Mouse (Mus musculus): Measurements from ENCODE around the gene Nt5c. TPM values are rescaled to one million over a fixed set of nuclear protein-coding genes. Genes with fewer than 3 reads are reported as not detected.
"Not testable (repeated sequence)": the region's sequence is repeated elsewhere in the genome, so short reads cannot be mapped to it uniquely, and the experiment has no call there.

The Nt5c gene
- polyA plus RNA-seq, 1 experiment: 85.8 TPM

GRCm38 (mm10) chr11:115457405-115457804, 34.3 kb downstream of the Nt5c start:
- TF ChIP-seq CTCF (IDR thresholded peaks at IDR 0.05; ENCODE audit: extremely low read depth, insufficient read depth, low read length) (no peak), POLR2A (IDR thresholded peaks at IDR 0.05; ENCODE audit: extremely low read depth, insufficient read depth, low read length) (no peak)
- H3K4me3 ChIP-seq (ENCODE audit: insufficient read depth, low read length): no peak overlapping the region
- no peak overlapping the region for H3K27ac ChIP-seq (ENCODE audit: insufficient read depth, low read length)
- no peaks in the 10 kb centered on the region for H3K4me1 ChIP-seq (ENCODE audit: control insufficient read depth, insufficient read depth, low read length)

GRCm38 (mm10) chr11:115456182-115456581, 35.5 kb downstream of the Nt5c start:
- no peak overlapping the region for H3K4me3 ChIP-seq (ENCODE audit: insufficient read depth, low read length)
- no peak for TF ChIP-seq CTCF (IDR thresholded peaks at IDR 0.05; ENCODE audit: extremely low read depth, insufficient read depth, low read length)
- TF ChIP-seq POLR2A (IDR thresholded peaks at IDR 0.05; ENCODE audit: extremely low read depth, insufficient read depth, low read length): no peak
- H3K4me1 ChIP-seq (ENCODE audit: control insufficient read depth, insufficient read depth, low read length): no peaks in the 10 kb centered on the region
- H3K27ac ChIP-seq (ENCODE audit: insufficient read depth, low read length): no peak overlapping the region

GRCm38 (mm10) chr11:115455619-115456018, 36.0 kb downstream of the Nt5c start:
- H3K27ac ChIP-seq (ENCODE audit: insufficient read depth, low read length): no peak overlapping the region
- no peak for TF ChIP-seq POLR2A (IDR thresholded peaks at IDR 0.05; ENCODE audit: extremely low read depth, insufficient read depth, low read length)
- no peak for TF ChIP-seq CTCF (IDR thresholded peaks at IDR 0.05; ENCODE audit: extremely low read depth, insufficient read depth, low read length)
- no peaks in the 10 kb centered on the region for H3K4me1 ChIP-seq (ENCODE audit: control insufficient read depth, insufficient read depth, low read length)
- no peak overlapping the region for H3K4me3 ChIP-seq (ENCODE audit: insufficient read depth, low read length)

- H3K27ac ChIP-seq (ENCODE audit: insufficient read depth, low read length); H3K4me1 ChIP-seq (ENCODE audit: control insufficient read depth, insufficient read depth, low read length); H3K4me3 ChIP-seq (ENCODE audit: insufficient read depth, low read length): not testable (repeated sequence)
Measured at GRCm38 (mm10) chr11:115454822-115455221, 36.8 kb downstream of the Nt5c start.

- no peaks in the 10 kb centered on the region for H3K4me1 ChIP-seq (ENCODE audit: control insufficient read depth, insufficient read depth, low read length)
- no peak overlapping the region for H3K27ac ChIP-seq (ENCODE audit: insufficient read depth, low read length)
- no peak for TF ChIP-seq POLR2A (IDR thresholded peaks at IDR 0.05; ENCODE audit: extremely low read depth, insufficient read depth, low read length)
- TF ChIP-seq CTCF (IDR thresholded peaks at IDR 0.05; ENCODE audit: extremely low read depth, insufficient read depth, low read length): no peak
- H3K4me3 ChIP-seq (ENCODE audit: insufficient read depth, low read length): no peak overlapping the region
Measured at GRCm38 (mm10) chr11:115453306-115453705, 38.4 kb downstream of the Nt5c start.

GRCm38 (mm10) chr11:115452281-115452860, 39.3 kb downstream of the Nt5c start:
- no peaks in the 10 kb centered on the region for H3K4me1 ChIP-seq (ENCODE audit: control insufficient read depth, insufficient read depth, low read length)
- no peak overlapping the region for H3K4me3 ChIP-seq (ENCODE audit: insufficient read depth, low read length)
- TF ChIP-seq CTCF (IDR thresholded peaks at IDR 0.05; ENCODE audit: extremely low read depth, insufficient read depth, low read length) (no peak), POLR2A (IDR thresholded peaks at IDR 0.05; ENCODE audit: extremely low read depth, insufficient read depth, low read length) (no peak)
- H3K27ac ChIP-seq (ENCODE audit: insufficient read depth, low read length): no peak overlapping the region

GRCm38 (mm10) chr11:115451781-115452241, 39.9 kb downstream of the Nt5c start:
- no peak for TF ChIP-seq CTCF (IDR thresholded peaks at IDR 0.05; ENCODE audit: extremely low read depth, insufficient read depth, low read length)
- TF ChIP-seq POLR2A (IDR thresholded peaks at IDR 0.05; ENCODE audit: extremely low read depth, insufficient read depth, low read length): no peak
- H3K4me1 ChIP-seq (ENCODE audit: control insufficient read depth, insufficient read depth, low read length): no peaks in the 10 kb centered on the region
- H3K27ac ChIP-seq (ENCODE audit: insufficient read depth, low read length): no peak overlapping the region
- H3K4me3 ChIP-seq (ENCODE audit: insufficient read depth, low read length): no peak overlapping the region

- TF ChIP-seq POLR2A (IDR thresholded peaks at IDR 0.05; ENCODE audit: extremely low read depth, insufficient read depth, low read length): no peak
- TF ChIP-seq CTCF (IDR thresholded peaks at IDR 0.05; ENCODE audit: extremely low read depth, insufficient read depth, low read length): no peak
- no peaks in the 10 kb centered on the region for H3K4me1 ChIP-seq (ENCODE audit: control insufficient read depth, insufficient read depth, low read length)
- H3K27ac ChIP-seq (ENCODE audit: insufficient read depth, low read length): no peak overlapping the region
- H3K4me3 ChIP-seq (ENCODE audit: insufficient read depth, low read length): no peak overlapping the region
Measured at GRCm38 (mm10) chr11:115450176-115450575, 41.5 kb downstream of the Nt5c start.

- H3K27ac ChIP-seq (ENCODE audit: insufficient read depth, low read length): no peak overlapping the region
- TF ChIP-seq CTCF (IDR thresholded peaks at IDR 0.05; ENCODE audit: extremely low read depth, insufficient read depth, low read length): no peak
- TF ChIP-seq POLR2A (IDR thresholded peaks at IDR 0.05; ENCODE audit: extremely low read depth, insufficient read depth, low read length): no peak
- H3K4me3 ChIP-seq (ENCODE audit: insufficient read depth, low read length): no peak overlapping the region
Measured at GRCm38 (mm10) chr11:115448998-115449397, 42.7 kb downstream of the Nt5c start.

GRCm38 (mm10) chr11:115448075-115448474, 43.6 kb downstream of the Nt5c start:
- H3K27ac ChIP-seq (ENCODE audit: insufficient read depth, low read length): no peak overlapping the region

More at GRCm38 (mm10) chr11:115448998-115449397, 42.7 kb downstream of the Nt5c start:
- H3K4me1 ChIP-seq (ENCODE audit: control insufficient read depth, insufficient read depth, low read length): no peaks in the 10 kb centered on the region

More at GRCm38 (mm10) chr11:115448075-115448474, 43.6 kb downstream of the Nt5c start:
- H3K4me3 ChIP-seq (ENCODE audit: insufficient read depth, low read length): no peak overlapping the region
- H3K4me1 ChIP-seq (ENCODE audit: control insufficient read depth, insufficient read depth, low read length): no peaks in the 10 kb centered on the region
- TF ChIP-seq POLR2A (IDR thresholded peaks at IDR 0.05; ENCODE audit: extremely low read depth, insufficient read depth, low read length): no peak
- TF ChIP-seq CTCF (IDR thresholded peaks at IDR 0.05; ENCODE audit: extremely low read depth, insufficient read depth, low read length): no peak
